ENCODE assay signal across 1 mouse cellular context in the genomic region with DNA sequence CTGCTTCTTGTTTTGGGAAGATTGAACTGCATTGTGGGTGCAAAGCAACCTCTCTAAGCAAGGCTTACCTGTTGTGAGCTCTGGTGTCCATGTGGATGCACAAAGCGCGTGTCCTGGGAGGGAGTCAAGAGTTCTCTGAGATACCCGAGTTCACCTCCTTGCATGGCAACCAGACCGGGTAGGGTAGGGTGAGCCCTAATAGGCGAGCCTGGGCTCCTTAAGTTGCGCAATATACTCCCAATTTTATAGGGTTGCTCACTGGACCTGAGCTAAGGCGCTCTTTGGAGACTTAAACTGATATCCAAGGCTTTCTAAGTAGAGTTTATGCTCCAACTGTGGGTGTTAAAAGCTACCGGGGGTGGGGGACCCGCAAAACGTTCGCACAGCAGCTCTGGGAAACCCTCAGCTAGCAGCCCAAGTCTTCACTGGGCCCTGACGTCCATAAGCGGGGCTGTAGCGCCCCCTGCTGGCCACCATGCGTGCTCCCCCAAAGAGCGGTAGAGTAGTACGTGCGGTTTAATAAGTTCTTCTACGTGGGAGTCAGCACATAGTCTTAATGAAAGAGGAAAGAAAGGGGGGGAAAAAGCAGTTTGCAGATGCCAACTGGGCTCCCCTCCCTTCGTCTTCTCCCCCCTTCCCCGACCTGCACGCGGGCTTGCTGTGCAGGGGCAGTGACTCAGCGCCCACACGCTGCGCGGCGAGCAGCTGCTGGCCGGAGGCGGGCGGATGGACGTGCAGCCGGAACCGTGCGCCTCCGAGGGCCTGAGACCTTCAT.
TF ChIP-seq lines count a peak whose summit lies in the region.

No protein-coding gene starts in this region.

TF ChIP-seq in CH12.LX, 34 proteins besides CTCF, POLR2A, EP300 and RAD21 (continued from another document):
- TF ChIP-seq NELFE (IDR thresholded peaks at IDR 0.05; ENCODE audit: low read depth, low read length) (no peak; the same call in 1 of the 2 replicates), RCOR1 (conservative IDR thresholded peaks at IDR 0.05; ENCODE audit: low read depth, low read length) (no peak), MXI1 (IDR thresholded peaks at IDR 0.05; ENCODE audit: low read depth, low read length) (no peak; the same call in 1 of the 2 replicates), MEF2A (IDR thresholded peaks at IDR 0.05; ENCODE audit: borderline replicate concordance, low read depth, low read length) (no peak), ZKSCAN1 (IDR thresholded peaks at IDR 0.05; ENCODE audit: borderline replicate concordance, low read depth, low read length) (no peak)
